Mouse (Mus musculus) NIH3T3 (cell line): ENCODE data around the gene Erbb3.
A peak's percentile ranks its signal among the peaks of the same experiment; 100 is the strongest.

Source experiments
- DNase-seq: peaks from one replicate; pipeline ENCODE4 v3.0.0-alpha.2; 2012; ENCODE audit warnings: low read depth

Erbb3 gene

GRCm38 (mm10) chr10:128525671-128526308 is 63.7 kb downstream of the Erbb3 start, which contains the start of gene Esyt1:
Esyt1 (minus strand) TSS chr10:128525871.
- peak; percentile 99 for DNase-seq

GRCm38 (mm10) chr10:128524732-128525662 is 64.5 kb downstream of the Erbb3 start:
- DNase-seq: peak; percentile 76

GRCm38 (mm10) chr10:128524111-128524731 is 65.2 kb downstream of the Erbb3 start:
- DNase-seq: peak; percentile 24

GRCm38 (mm10) chr10:128522351-128522750 is 67.1 kb downstream of the Erbb3 start:
- DNase-seq: no peak

- no peak for DNase-seq
These were observed 68.9 kb downstream of the Erbb3 start for GRCm38 (mm10) chr10:128520591-128520990.

- peak; percentile 74 for DNase-seq
These were observed 70.6 kb downstream of the Erbb3 start for GRCm38 (mm10) chr10:128518833-128519232.
